Mouse (Mus musculus) lung, adult 2 months (tissue): ENCODE results near the gene Mast4.

ENCODE experiments used
- CTCF ChIP-seq: fragments of 200-500 bp; IDR thresholded peaks from 2 replicates; pipeline ENCODE4 v1.5.1; 2011; ENCODE audit warnings: mild to moderate bottlenecking, low read length, control low read depth; ENCODE audit not compliant: insufficient read depth
- POLR2A ChIP-seq: fragments of 200-500 bp; IDR thresholded peaks from 2 replicates; pipeline ENCODE4 v1.6.1; 2011; ENCODE audit warnings: low read depth, mild to moderate bottlenecking, control low read depth, low read length, borderline replicate concordance; ENCODE audit errors: extremely low read depth

- TF ChIP-seq CTCF = no peak
- TF ChIP-seq POLR2A = no peak
Measured at GRCm38 (mm10) chr13:102945450-102945849, 388.8 kb downstream of the Mast4 start.
